Mouse (Mus musculus): Measurements from ENCODE around the gene Cldn6. TPM values are rescaled to one million over a fixed set of nuclear protein-coding genes. Genes with fewer than 3 reads are reported as not detected.

Gene Cldn6
- polyA plus RNA-seq, 1 experiment from 2014 or later: 12.8 TPM

- peaks cover 12% of the 10 kb centered on the region for H3K4me1 ChIP-seq (replicated peaks; ENCODE audit: control insufficient read depth, insufficient read depth, low read length)
- no peaks in the 10 kb centered on the region for H3K36me3 ChIP-seq (ENCODE audit: control insufficient read depth, insufficient read depth, low read length)
- no peaks in the 10 kb centered on the region for H3K9me3 ChIP-seq (ENCODE audit: control insufficient read depth, low read length)
- ATAC-seq (ENCODE audit: low FRiP score) (no peak), DNase-seq (ENCODE audit: low spot score) (no peak)
- WGBS: 79% methylated on average over 10 of the region's 10 CpGs
- no peak overlapping the region for H3K4me2 ChIP-seq (replicated peaks; ENCODE audit: low read depth, low read length)
- H3K4me3 ChIP-seq (ENCODE audit: low read depth, low read length): no peak overlapping the region
- no peak overlapping the region for H3K27ac ChIP-seq (ENCODE audit: low read depth, low read length)
- H3K27me3 ChIP-seq (ENCODE audit: control insufficient read depth, insufficient read depth, low read length): peaks cover 71% of the 10 kb centered on the region
- H3K9ac ChIP-seq (ENCODE audit: low read depth, low read length): no peak overlapping the region
These were observed 2.0 kb downstream of the Cldn6 start for GRCm38 (mm10) chr17:23681086-23681485.

GRCm38 (mm10) chr17:23682092-23682491, 3.0 kb downstream of the Cldn6 start:
- ATAC-seq (ENCODE audit: low FRiP score) (no peak), DNase-seq (ENCODE audit: low spot score) (no peak)
- Histone ChIP-seq H3K9me3 (ENCODE audit: control insufficient read depth, low read length) (no peaks in the 10 kb centered on the region), H3K9ac (ENCODE audit: low read depth, low read length) (no peak overlapping the region), H3K4me1 (replicated peaks; ENCODE audit: control insufficient read depth, insufficient read depth, low read length) (peaks cover 5% of the 10 kb centered on the region; the same call in 1 of the 2 replicates), H3K4me2 (replicated peaks; ENCODE audit: low read depth, low read length) (no peak overlapping the region), H3K27ac (ENCODE audit: low read depth, low read length) (no peak overlapping the region), H3K36me3 (ENCODE audit: control insufficient read depth, insufficient read depth, low read length) (no peaks in the 10 kb centered on the region), H3K4me3 (ENCODE audit: low read depth, low read length) (no peak overlapping the region), H3K27me3 (ENCODE audit: control insufficient read depth, insufficient read depth, low read length) (peaks cover 64% of the 10 kb centered on the region)
- 65% methylated on average over 4 of the region's 4 CpGs for WGBS

- 50% methylated on average over 3 of the region's 3 CpGs for WGBS
These were observed 3.5 kb downstream of the Cldn6 start for GRCm38 (mm10) chr17:23682530-23682929.

GRCm38 (mm10) chr17:23683226-23683625, 4.2 kb downstream of the Cldn6 start:
- no peak overlapping the region for H3K27ac ChIP-seq (ENCODE audit: low read depth, low read length)
- H3K9ac ChIP-seq (ENCODE audit: low read depth, low read length): no peak overlapping the region
- no peaks in the 10 kb centered on the region for H3K36me3 ChIP-seq (ENCODE audit: control insufficient read depth, insufficient read depth, low read length)
- WGBS: 21% methylated on average over 15 of the region's 15 CpGs
- ATAC-seq (ENCODE audit: low FRiP score) (0 out of 2 replicates have a peak, but pooled peaks have one; percentile 33), DNase-seq (ENCODE audit: low spot score) (no peak)
- no peaks in the 10 kb centered on the region for H3K9me3 ChIP-seq (ENCODE audit: control insufficient read depth, low read length)
- peaks cover 5% of the 10 kb centered on the region; the same call in 1 of the 2 replicates for H3K4me1 ChIP-seq (replicated peaks; ENCODE audit: control insufficient read depth, insufficient read depth, low read length)
- no peak overlapping the region for H3K4me2 ChIP-seq (replicated peaks; ENCODE audit: low read depth, low read length)
- H3K27me3 ChIP-seq (ENCODE audit: control insufficient read depth, insufficient read depth, low read length): peaks cover 57% of the 10 kb centered on the region
- H3K4me3 ChIP-seq (ENCODE audit: low read depth, low read length): no peak overlapping the region

More at GRCm38 (mm10) chr17:23682530-23682929, 3.5 kb downstream of the Cldn6 start:
- peaks cover 63% of the 10 kb centered on the region for H3K27me3 ChIP-seq (ENCODE audit: control insufficient read depth, insufficient read depth, low read length)
- ATAC-seq (ENCODE audit: low FRiP score) (no peak), DNase-seq (ENCODE audit: low spot score) (no peak)
- no peaks in the 10 kb centered on the region for H3K36me3 ChIP-seq (ENCODE audit: control insufficient read depth, insufficient read depth, low read length)
- no peak overlapping the region for H3K4me2 ChIP-seq (replicated peaks; ENCODE audit: low read depth, low read length)
- H3K4me3 ChIP-seq (ENCODE audit: low read depth, low read length): no peak overlapping the region
- no peak overlapping the region for H3K9ac ChIP-seq (ENCODE audit: low read depth, low read length)
- H3K4me1 ChIP-seq (replicated peaks; ENCODE audit: control insufficient read depth, insufficient read depth, low read length): peaks cover 5% of the 10 kb centered on the region; the same call in 1 of the 2 replicates
- H3K9me3 ChIP-seq (ENCODE audit: control insufficient read depth, low read length): no peaks in the 10 kb centered on the region
- no peak overlapping the region for H3K27ac ChIP-seq (ENCODE audit: low read depth, low read length)

GRCm38 (mm10) chr17:23683856-23684672, 5.0 kb downstream of the Cldn6 start, which contains the start of gene Cldn9:
TSS of gene Cldn9 (minus strand) at chr17:23684026.
- no peak within 1 kb of the TSS for H3K4me3 ChIP-seq (ENCODE audit: low read depth, low read length)
- no peaks in the 10 kb centered on the region for H3K36me3 ChIP-seq (ENCODE audit: control insufficient read depth, insufficient read depth, low read length)
- H3K9me3 ChIP-seq (ENCODE audit: control insufficient read depth, low read length): no peaks in the 10 kb centered on the region
- peaks cover 48% of the 10 kb centered on the region for H3K27me3 ChIP-seq (ENCODE audit: control insufficient read depth, insufficient read depth, low read length)
- no peak within 1 kb of the TSS for H3K4me2 ChIP-seq (replicated peaks; ENCODE audit: low read depth, low read length)
- H3K9ac ChIP-seq (ENCODE audit: low read depth, low read length): no peak within 1 kb of the TSS
- 14% methylated on average over 15 of the region's 15 CpGs for WGBS
- H3K4me1 ChIP-seq (replicated peaks; ENCODE audit: control insufficient read depth, insufficient read depth, low read length): peaks cover 5% of the 10 kb centered on the region; the same call in 1 of the 2 replicates
- DNase-seq (ENCODE audit: low spot score): no peak
- H3K27ac ChIP-seq (ENCODE audit: low read depth, low read length): no peak within 1 kb of the TSS
- peak; percentile 76 for ATAC-seq (ENCODE audit: low FRiP score)

GRCm38 (mm10) chr17:23694491-23694890, 15.4 kb downstream of the Cldn6 start:
- no peak overlapping the region for H3K4me2 ChIP-seq (replicated peaks; ENCODE audit: low read depth, low read length)
- 74% methylated on average over 1 of the region's 1 CpGs for WGBS
- DNase-seq (ENCODE audit: low spot score): no peak

GRCm38 (mm10) chr17:23695801-23696200, 16.8 kb downstream of the Cldn6 start:
- no peak overlapping the region for H3K27ac ChIP-seq (ENCODE audit: low read depth, low read length)
- H3K4me2 ChIP-seq (replicated peaks; ENCODE audit: low read depth, low read length): no peak overlapping the region
- H3K9me3 ChIP-seq (ENCODE audit: control insufficient read depth, low read length): no peaks in the 10 kb centered on the region
- H3K27me3 ChIP-seq (ENCODE audit: control insufficient read depth, insufficient read depth, low read length): peaks cover 24% of the 10 kb centered on the region
- DNase-seq (ENCODE audit: low spot score): peak; percentile 6
- no peak for ATAC-seq (ENCODE audit: low FRiP score)
- no peak overlapping the region for H3K9ac ChIP-seq (ENCODE audit: low read depth, low read length)
- 18% methylated on average over 3 of the region's 3 CpGs for WGBS
- no peaks in the 10 kb centered on the region for H3K36me3 ChIP-seq (ENCODE audit: control insufficient read depth, insufficient read depth, low read length)
- H3K4me1 ChIP-seq (replicated peaks; ENCODE audit: control insufficient read depth, insufficient read depth, low read length): peaks cover 5% of the 10 kb centered on the region; the same call in 1 of the 2 replicates
- no peak overlapping the region for H3K4me3 ChIP-seq (ENCODE audit: low read depth, low read length)

More at GRCm38 (mm10) chr17:23694491-23694890, 15.4 kb downstream of the Cldn6 start:
- Histone ChIP-seq H3K27ac (ENCODE audit: low read depth, low read length) (no peak overlapping the region), H3K27me3 (ENCODE audit: control insufficient read depth, insufficient read depth, low read length) (peaks cover 18% of the 10 kb centered on the region), H3K4me3 (ENCODE audit: low read depth, low read length) (no peak overlapping the region), H3K36me3 (ENCODE audit: control insufficient read depth, insufficient read depth, low read length) (no peaks in the 10 kb centered on the region), H3K4me1 (replicated peaks; ENCODE audit: control insufficient read depth, insufficient read depth, low read length) (peaks cover 3% of the 10 kb centered on the region; the same call in 1 of the 2 replicates), H3K9ac (ENCODE audit: low read depth, low read length) (no peak overlapping the region), H3K9me3 (ENCODE audit: control insufficient read depth, low read length) (no peaks in the 10 kb centered on the region)
- no peak for ATAC-seq (ENCODE audit: low FRiP score)

GRCm38 (mm10) chr17:23699131-23700077, 20.4 kb downstream of the Cldn6 start:
- Histone ChIP-seq H3K27ac (ENCODE audit: low read depth, low read length) (peak overlapping the region; percentile 42; the same call in 1 of the 2 replicates), H3K4me1 (replicated peaks; ENCODE audit: control insufficient read depth, insufficient read depth, low read length) (peaks cover 5% of the 10 kb centered on the region; the same call in 1 of the 2 replicates), H3K36me3 (ENCODE audit: control insufficient read depth, insufficient read depth, low read length) (no peaks in the 10 kb centered on the region), H3K4me3 (ENCODE audit: low read depth, low read length) (peak overlapping the region; percentile 73), H3K9ac (ENCODE audit: low read depth, low read length) (peak overlapping the region; percentile 59), H3K9me3 (ENCODE audit: control insufficient read depth, low read length) (no peaks in the 10 kb centered on the region), H3K4me2 (replicated peaks; ENCODE audit: low read depth, low read length) (peak overlapping the region; percentile 100), H3K27me3 (ENCODE audit: control insufficient read depth, insufficient read depth, low read length) (peaks cover 24% of the 10 kb centered on the region)
- peak; percentile 38 for DNase-seq (ENCODE audit: low spot score)
- WGBS: under 1% methylated on average over 57 of the region's 101 CpGs
- peak; percentile 76 for ATAC-seq (ENCODE audit: low FRiP score)
